Mouse (Mus musculus) limb, embryonic 14.5 days (tissue): ENCODE measurements around the gene Cc2d2b. TPM values are rescaled to one million over a fixed set of nuclear protein-coding genes. Genes with fewer than 3 reads are reported as not detected.

Experiments
- ATAC-seq: fragments of 200-750 bp; cut with Nextera tagmentation; 2 replicates; pipeline ENCODE4 v1.8.0; 2017; ENCODE audit warnings: low read depth, moderate number of reproducible peaks, moderate TSS enrichment; ENCODE audit not compliant: low FRiP score
- DNase-seq: peaks from one replicate; pipeline ENCODE4 v3.0.0-alpha.2; 2015; ENCODE audit warnings: low spot score
- H3K27ac ChIP-seq: fragments of 300-500 bp; sonication (generic); replicated peaks from 2 replicates; pipeline ENCODE4 v1.5.1; 2014; ENCODE audit warnings: low read depth, mild to moderate bottlenecking, low read length, moderate library complexity, mixed read lengths
- H3K27me3 ChIP-seq: fragments of 300-500 bp; sonication (generic); 2 replicates; pipeline ENCODE4 v1.6.1; 2014; ENCODE audit warnings: low read length, mixed read lengths; ENCODE audit not compliant: control insufficient read depth, insufficient read depth
- H3K36me3 ChIP-seq: fragments of 300-500 bp; sonication (generic); 2 replicates; pipeline ENCODE4 v1.6.1; 2014; ENCODE audit warnings: mild to moderate bottlenecking, low read length, moderate library complexity, mixed read lengths; ENCODE audit not compliant: control insufficient read depth, insufficient read depth
- H3K4me1 ChIP-seq: fragments of 300-500 bp; sonication (generic); 2 replicates; pipeline ENCODE4 v1.6.1; 2014; ENCODE audit warnings: antibody characterized with exemption, low read length, mixed read lengths; ENCODE audit not compliant: control insufficient read depth, insufficient read depth
- H3K4me2 ChIP-seq: fragments of 300-500 bp; sonication (generic); replicated peaks from 2 replicates; pipeline ENCODE4 v1.6.1; 2014; ENCODE audit warnings: low read depth, mild to moderate bottlenecking, low read length, moderate library complexity; ENCODE audit not compliant: severe bottlenecking
- H3K4me3 ChIP-seq: fragments of 300-500 bp; sonication (generic); replicated peaks from 2 replicates; pipeline ENCODE4 v1.5.1; 2014; ENCODE audit warnings: low read length
- H3K9ac ChIP-seq: fragments of 300-500 bp; sonication (generic); 2 replicates; pipeline ENCODE4 v1.6.1; 2014; ENCODE audit warnings: mild to moderate bottlenecking, low read depth, low read length, moderate library complexity; ENCODE audit not compliant: severe bottlenecking
- H3K9me3 ChIP-seq: fragments of 300-500 bp; sonication (generic); 2 replicates; pipeline ENCODE4 v1.6.1; 2016; ENCODE audit warnings: low read length; ENCODE audit not compliant: control insufficient read depth
- POLR2A ChIP-seq: fragments of 200-500 bp; IDR thresholded peaks from 2 replicates; pipeline ENCODE4 v1.8.0; 2012; ENCODE audit warnings: inconsistent platforms, mild to moderate bottlenecking, moderate library complexity, borderline replicate concordance; ENCODE audit not compliant: insufficient read depth, insufficient read length; ENCODE audit errors: extremely low read depth
- WGBS: fragments of 180-500 bp; shearing (Covaris S2); extraction: QIAGEN DNeasy Blood & Tissue Kit; methylation state at CpG from one replicate; pipeline ENCODE4 v1.1.7; 2014; 5-methylcytosine and 5-hydroxymethylcytosine counted together
- polyA plus RNA-seq, 2 experiments: library from polyadenylated mRNA; depleted of rRNA in 1 of 2; stranded (reverse) in 1 of 2; unstranded in 1 of 2; fragments of >200 nt; fragmentation: Nextera tagmentation in 1 of 2; extraction: Ambion mirVana in 1 of 2; gene quantifications; 2 replicates each; pipeline versions ENCODE4 v1.2.1 to v1.2.3; 2012 to 2014

Gene Cc2d2b
- polyA plus RNA-seq, 2 experiments, result 0.04 to 0.22 TPM

GRCm38 (mm10) chr19:40726148-40726547, 22.4 kb upstream of the Cc2d2b start:
- ATAC-seq (0 out of 2 replicates have a peak, but pooled peaks have one; percentile 41), DNase-seq (peak; percentile 22)
- Histone ChIP-seq H3K4me3 (no peak overlapping the region), H3K4me1 (peaks cover 9% of the 10 kb centered on the region; the same call in 1 of the 2 replicates), H3K9ac (no peak overlapping the region), H3K27ac (no peak overlapping the region), H3K27me3 (no peaks in the 10 kb centered on the region), H3K36me3 (no peaks in the 10 kb centered on the region), H3K9me3 (no peaks in the 10 kb centered on the region), H3K4me2 (no peak overlapping the region)
- TF ChIP-seq POLR2A, result no peak
- WGBS, result 64% methylated on average over 4 of the region's 4 CpGs

- ATAC-seq, result no peak
- no peaks in the 10 kb centered on the region for H3K27me3 ChIP-seq
Observed at GRCm38 (mm10) chr19:40726614-40727013, 21.9 kb upstream of the Cc2d2b start.

GRCm38 (mm10) chr19:40728213-40728612, 20.3 kb upstream of the Cc2d2b start:
- Histone ChIP-seq H3K36me3 (no peaks in the 10 kb centered on the region), H3K27me3 (no peaks in the 10 kb centered on the region), H3K4me1 (peaks cover 9% of the 10 kb centered on the region; the same call in 1 of the 2 replicates), H3K9ac (no peak overlapping the region), H3K27ac (no peak overlapping the region), H3K4me2 (no peak overlapping the region), H3K9me3 (no peaks in the 10 kb centered on the region), H3K4me3 (no peak overlapping the region)
- 79% methylated on average over 4 of the region's 4 CpGs for WGBS
- ATAC-seq, result no peak
- TF ChIP-seq POLR2A, result no peak
- no peak for DNase-seq

More at GRCm38 (mm10) chr19:40726614-40727013, 21.9 kb upstream of the Cc2d2b start:
- 70% methylated on average over 2 of the region's 2 CpGs for WGBS
- Histone ChIP-seq H3K36me3 (no peaks in the 10 kb centered on the region), H3K9me3 (no peaks in the 10 kb centered on the region), H3K4me1 (peaks cover 9% of the 10 kb centered on the region; the same call in 1 of the 2 replicates), H3K4me3 (no peak overlapping the region), H3K27ac (no peak overlapping the region), H3K4me2 (no peak overlapping the region), H3K9ac (no peak overlapping the region)
- TF ChIP-seq POLR2A, result no peak
- DNase-seq, result no peak

- ATAC-seq, result no peak
- H3K9ac ChIP-seq, result no peak overlapping the region
- H3K27ac ChIP-seq, result no peak overlapping the region
Observed at GRCm38 (mm10) chr19:40728732-40729420, 19.7 kb upstream of the Cc2d2b start.

GRCm38 (mm10) chr19:40733409-40733808, 15.1 kb upstream of the Cc2d2b start:
- no peak for TF ChIP-seq POLR2A
- Histone ChIP-seq H3K4me3 (no peak overlapping the region), H3K27ac (no peak overlapping the region), H3K36me3 (no peaks in the 10 kb centered on the region), H3K9ac (no peak overlapping the region), H3K9me3 (no peaks in the 10 kb centered on the region), H3K4me1 (peaks cover 8% of the 10 kb centered on the region; the same call in 1 of the 2 replicates), H3K27me3 (no peaks in the 10 kb centered on the region), H3K4me2 (no peak overlapping the region)
- WGBS, result 71% methylated on average over 10 of the region's 10 CpGs
- ATAC-seq (no peak), DNase-seq (no peak)

More at GRCm38 (mm10) chr19:40728732-40729420, 19.7 kb upstream of the Cc2d2b start:
- Histone ChIP-seq H3K9me3 (no peaks in the 10 kb centered on the region), H3K4me2 (no peak overlapping the region), H3K27me3 (no peaks in the 10 kb centered on the region), H3K36me3 (no peaks in the 10 kb centered on the region), H3K4me3 (no peak overlapping the region), H3K4me1 (peaks cover 9% of the 10 kb centered on the region; the same call in 1 of the 2 replicates)
- no peak for TF ChIP-seq POLR2A
- DNase-seq, result no peak
- WGBS, result 32% methylated on average over 12 of the region's 12 CpGs
